Mouse (Mus musculus): ENCODE data around the gene Vmn1r189. TPM values are rescaled to one million over a fixed set of nuclear protein-coding genes. Genes with fewer than 3 reads are reported as not detected.
"Not testable (repeated sequence)": the region's sequence is repeated elsewhere in the genome, so short reads cannot be mapped to it uniquely, and the experiment has no call there.

Vmn1r189 gene
- total RNA-seq (2021) = not detected
- long read RNA-seq = 0 reads

DNA sequence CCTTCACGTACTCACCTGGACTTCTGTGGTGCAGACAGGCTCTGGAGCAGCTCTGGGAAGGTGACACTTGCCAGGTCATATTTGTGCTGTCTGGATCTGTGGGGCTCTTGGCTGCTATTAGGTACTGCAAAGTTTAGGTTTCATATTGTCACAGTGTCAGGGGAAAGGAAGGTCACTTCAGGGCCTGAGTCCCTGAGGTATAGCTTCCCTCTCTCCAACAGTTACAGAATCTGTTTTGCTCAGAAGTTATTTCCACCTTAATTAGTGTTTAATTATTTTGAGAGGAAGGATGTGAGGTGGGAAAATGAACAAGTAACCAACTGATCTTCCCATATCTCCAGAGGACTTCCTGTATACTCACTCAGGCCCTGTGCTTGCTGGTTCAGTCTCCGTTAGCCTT is at the start of gene Vmn1r189:
Gene Vmn1r189 (minus strand): TSS at position 101 of the 400 bp plus-strand sequence.
- DNase-seq (ENCODE audit: low spot score in 2 of 2) = not testable (repeated sequence)

DNA sequence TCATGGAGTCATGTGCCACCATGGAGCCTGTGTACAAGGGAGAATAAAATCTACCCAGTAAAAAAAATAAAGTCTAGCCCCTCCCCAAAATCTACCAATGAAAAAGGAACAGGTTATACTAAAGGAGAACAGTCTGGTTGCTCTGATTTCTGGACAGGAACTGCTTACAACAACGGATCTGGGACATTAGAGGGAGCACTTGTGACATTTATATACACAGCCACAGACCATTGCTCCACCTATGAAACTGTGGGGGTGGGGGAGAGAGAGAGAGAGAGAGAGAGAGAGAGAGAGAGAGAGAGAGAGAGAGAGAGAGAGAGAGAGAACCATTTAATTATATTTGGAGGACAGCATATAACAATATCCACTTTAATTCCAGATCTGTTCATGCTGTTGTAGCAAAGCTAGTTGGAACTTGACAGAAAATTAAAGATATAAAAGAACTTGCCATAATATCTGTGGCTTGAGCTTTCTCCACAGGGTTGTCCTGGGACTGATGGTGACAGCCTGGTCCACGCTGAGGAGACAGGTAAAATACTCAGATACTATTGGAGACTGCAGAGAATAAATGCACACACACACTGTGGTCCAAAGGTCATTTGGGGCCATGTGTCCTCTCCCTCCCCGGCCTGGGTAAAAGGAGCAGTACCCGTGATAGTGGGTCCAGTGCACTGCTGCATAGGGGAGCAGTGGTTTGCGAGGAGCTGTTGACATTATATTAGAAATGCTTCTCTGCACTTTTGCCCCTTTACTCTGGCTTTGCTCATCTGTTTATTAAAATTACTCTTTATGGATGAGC is 31.1 kb upstream of the Vmn1r189 start:
- DNase-seq (ENCODE audit: low spot score in 2 of 2) = not testable (repeated sequence)

DNA sequence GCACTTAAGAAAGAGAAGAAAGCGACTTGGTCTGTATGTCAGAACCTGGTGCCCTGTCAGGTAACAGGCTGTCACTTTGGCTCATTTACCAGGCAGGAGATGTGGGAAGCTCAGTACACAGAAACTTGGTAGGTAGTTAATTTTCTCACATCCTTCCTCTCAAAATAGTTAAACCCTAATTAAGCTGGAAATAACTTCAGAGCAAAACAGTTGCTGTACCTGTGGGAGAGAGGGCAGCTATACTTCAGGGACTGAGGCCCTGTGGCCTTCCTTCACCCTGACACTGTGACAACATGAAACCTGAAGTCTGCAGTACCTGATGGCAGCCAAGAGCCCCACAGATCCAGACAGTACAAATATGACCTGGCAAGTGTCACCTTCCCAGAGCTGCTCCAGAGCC is 21.5 kb downstream of the Vmn1r189 start, which contains the start of gene Vmn1r188:
Gene Vmn1r188 (plus strand): TSS at position 301 of the 400 bp plus-strand sequence.
- not testable (repeated sequence) for DNase-seq (ENCODE audit: low spot score in 2 of 2)

DNA sequence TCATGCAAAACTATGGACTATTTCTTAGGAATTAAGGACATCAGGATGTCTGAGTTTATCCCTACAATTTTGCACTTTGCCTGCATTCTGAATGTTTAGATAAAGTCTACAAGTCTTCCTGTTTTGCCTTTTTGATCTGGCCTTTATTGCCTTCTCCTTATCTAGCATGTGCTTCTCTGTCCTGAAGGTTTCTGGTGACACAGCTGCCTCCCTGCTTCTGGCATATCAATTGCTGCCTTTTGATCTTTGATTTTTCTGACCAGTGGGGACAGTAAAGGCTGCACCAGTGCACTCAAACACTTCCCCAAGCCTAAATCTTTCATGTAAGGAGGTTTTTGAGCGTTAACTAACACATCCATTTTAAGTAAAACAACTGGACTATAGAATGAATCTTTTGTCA is 42.2 kb downstream of the Vmn1r189 start:
- DNase-seq (ENCODE audit: low spot score in 2 of 2) = no peak

DNA sequence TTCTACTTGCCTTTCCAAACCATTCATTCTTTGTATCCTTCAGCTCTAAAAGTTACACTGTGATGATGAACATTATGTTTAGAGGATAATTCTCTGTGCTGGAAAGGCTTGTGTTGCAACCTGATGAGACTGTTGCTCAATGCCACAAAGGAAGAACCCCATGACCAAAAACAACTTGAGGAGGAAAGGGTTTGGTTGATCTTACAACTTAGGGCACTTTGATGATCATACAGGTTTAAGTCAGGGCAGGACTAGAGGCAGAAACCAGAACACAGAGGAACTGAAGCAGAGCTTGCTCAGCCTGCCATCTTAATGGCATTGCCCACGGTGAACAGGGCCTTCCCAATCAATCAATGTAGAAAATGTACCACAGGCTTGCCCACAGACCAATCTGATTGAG is 44.2 kb downstream of the Vmn1r189 start:
- DNase-seq (ENCODE audit: low spot score in 2 of 2) = no peak

DNA sequence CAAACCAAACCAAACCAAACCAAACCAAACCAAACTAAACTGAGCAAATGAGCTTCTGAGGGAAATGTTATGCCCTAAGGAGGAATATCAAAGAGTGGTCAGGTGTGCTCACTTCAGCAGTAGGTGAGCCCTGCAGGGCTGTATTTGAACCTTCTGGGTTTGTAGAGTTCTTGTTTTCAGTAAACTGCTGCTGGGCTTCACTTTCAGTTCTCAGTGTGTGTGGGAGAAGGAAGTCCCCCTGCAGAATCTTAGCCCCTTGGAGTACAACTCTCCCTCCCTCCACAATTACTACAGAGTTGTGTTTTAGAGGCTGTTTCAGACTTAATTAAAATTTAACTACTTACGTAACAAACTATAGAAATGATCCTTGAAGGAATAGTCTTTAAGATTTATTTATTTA is 51.9 kb downstream of the Vmn1r189 start:
- no peak for DNase-seq (ENCODE audit: low spot score in 2 of 2)

DNA sequence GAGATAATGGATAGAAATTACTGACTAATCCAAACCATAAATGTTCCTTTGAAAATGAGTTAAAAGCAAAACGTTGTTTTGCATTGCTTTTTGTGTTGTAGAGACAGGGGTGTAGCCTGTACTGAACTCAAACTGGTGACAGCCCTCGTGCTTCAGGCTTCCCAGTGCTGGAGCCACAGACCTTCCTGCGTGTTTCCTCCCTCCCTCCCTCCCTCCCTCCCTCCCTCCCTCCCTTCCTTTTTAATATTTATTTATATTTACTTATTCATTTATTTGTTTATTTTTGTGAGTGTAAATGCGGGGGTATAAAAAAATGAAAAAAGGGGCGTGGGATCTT is 54.1 kb downstream of the Vmn1r189 start:
- DNase-seq (ENCODE audit: low spot score in 2 of 2) = no peak

DNA sequence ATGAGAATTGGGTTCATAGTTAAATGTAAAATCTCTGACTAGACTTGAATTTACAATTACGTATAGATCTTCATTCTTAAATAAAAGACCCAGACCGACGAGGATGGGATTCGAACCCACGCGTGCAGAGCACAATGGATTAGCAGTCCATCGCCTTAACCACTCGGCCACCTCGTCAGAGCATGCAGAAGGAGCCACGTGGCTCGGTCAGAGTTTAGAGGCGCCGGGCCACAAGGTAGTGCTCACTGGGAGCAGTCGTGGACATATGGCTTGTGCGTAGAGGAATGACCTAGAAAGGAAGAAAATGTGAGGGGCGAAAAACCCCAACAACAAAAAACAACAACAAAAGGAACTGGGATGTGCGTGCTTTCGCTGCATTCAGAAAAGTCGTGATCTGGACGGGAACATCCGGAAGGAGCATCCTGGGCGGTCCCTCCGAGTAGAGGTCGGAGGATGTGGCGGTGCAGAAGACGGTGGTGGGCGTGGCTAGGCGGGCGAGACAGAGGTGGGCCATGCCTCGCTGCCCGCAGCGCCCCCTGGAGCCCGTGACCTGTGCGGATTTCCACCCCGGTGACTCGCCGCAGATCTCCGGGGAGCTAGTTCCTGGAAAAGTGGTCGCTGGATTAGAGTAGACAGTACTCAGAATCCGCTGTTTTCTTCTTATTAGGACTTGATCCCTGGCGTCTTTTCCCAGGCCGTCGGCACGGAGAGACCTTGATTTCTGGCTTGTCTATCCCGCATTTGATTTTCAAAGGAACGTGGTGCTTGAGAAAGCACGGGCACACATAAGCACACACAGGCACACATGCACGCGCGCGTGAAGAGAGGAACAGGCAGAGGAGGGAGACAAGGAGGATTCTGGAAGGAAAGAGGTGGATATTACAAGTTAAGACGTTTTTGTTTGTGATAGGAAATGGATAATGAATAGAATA is 54.8 kb downstream of the Vmn1r189 start:
- DNase-seq (ENCODE audit: low spot score in 2 of 2) = peak; percentile 86 to 94

Small RNAs within 50 kb of the gene (microRNA-seq; reads per million reads assigned to microRNA genes)
- 0 reads per million in 2 experiments for gene Gm26300

Other genes with a start within 250 kb of the Vmn1r189 start
- 1 to 10 TPM; 2.5 to 2.9 TPM for gene Zfp184, start 160.7 kb downstream of the Vmn1r189 start, total RNA-seq (2021)
- under 1 TPM in 1 of 2 experiments, not detected in 1; 0.12 TPM for gene Pom121l2, start 124.6 kb downstream of the Vmn1r189 start, total RNA-seq (2021)
- 1 to 10 TPM in 1 of 2 experiments, under 1 TPM in 1; 0.58 to 1.3 TPM for gene Prss16, start 96.1 kb downstream of the Vmn1r189 start, total RNA-seq (2021)
- gene Hist1h2ah, start 70.3 kb downstream of the Vmn1r189 start, total RNA-seq (2021) = 10 to 100 TPM in 1 of 2 experiments, 1 to 10 TPM in 1; 4.9 to 45.9 TPM
- 10 to 100 TPM; 11.4 to 16.1 TPM for gene Hist1h2bk, start 70.0 kb downstream of the Vmn1r189 start, total RNA-seq (2021)
- gene Hist1h4i, start 64.5 kb downstream of the Vmn1r189 start, total RNA-seq (2021) = 10 to 100 TPM; 65.4 to 84.2 TPM
- 10 to 100 TPM in 1 of 2 experiments, 1 to 10 TPM in 1; 7.8 to 10.3 TPM for gene Hist1h2ag, start 62.9 kb downstream of the Vmn1r189 start, total RNA-seq (2021)
- 10 to 100 TPM in 1 of 2 experiments, 1 to 10 TPM in 1; 8.3 to 13.2 TPM for gene Hist1h2bj, start 62.6 kb downstream of the Vmn1r189 start, total RNA-seq (2021)
- gene Vmn1r188, start 21.4 kb downstream of the Vmn1r189 start, total RNA-seq (2021) = not detected
- not detected for gene Vmn1r191, start 78.1 kb upstream of the Vmn1r189 start, total RNA-seq (2021)
- not detected for gene Vmn1r192, start 85.3 kb upstream of the Vmn1r189 start, total RNA-seq (2021)
- not detected for gene Vmn1r193, start 117.3 kb upstream of the Vmn1r189 start, total RNA-seq (2021)
- gene Vmn1r194, start 138.4 kb upstream of the Vmn1r189 start, total RNA-seq (2021) = not detected
- not detected for gene Vmn1r195, start 164.7 kb upstream of the Vmn1r189 start, total RNA-seq (2021)
- not detected for gene Vmn1r196, start 184.1 kb upstream of the Vmn1r189 start, total RNA-seq (2021)
- gene Vmn1r197, start 218.8 kb upstream of the Vmn1r189 start, total RNA-seq (2021) = not detected
- gene Vmn1r198, start 244.5 kb upstream of the Vmn1r189 start, total RNA-seq (2021) = not detected